Mouse (Mus musculus) limb, embryonic 12.5 days (tissue): ENCODE data around the gene Col1a1. TPM values are rescaled to one million over a fixed set of nuclear protein-coding genes. Genes with fewer than 3 reads are reported as not detected.
"Not testable (repeated sequence)": the region's sequence is repeated elsewhere in the genome, so short reads cannot be mapped to it uniquely, and the experiment has no call there.

ENCODE experiments used
- ATAC-seq: fragments of 200-750 bp; cut with Nextera tagmentation; 2 replicates; pipeline ENCODE4 v1.8.0; 2017; ENCODE audit warnings: low read depth, moderate TSS enrichment; ENCODE audit not compliant: insufficient number of reproducible peaks, insufficient read depth, low FRiP score, low TSS enrichment
- H3K27ac ChIP-seq: fragments of 300-500 bp; sonication (generic); 2 replicates; pipeline ENCODE4 v1.5.1; 2016; ENCODE audit warnings: mild to moderate bottlenecking, moderate library complexity
- H3K27me3 ChIP-seq: fragments of 300-500 bp; sonication (generic); 2 replicates; pipeline ENCODE4 v1.6.1; 2016; ENCODE audit warnings: mild to moderate bottlenecking, moderate library complexity
- H3K36me3 ChIP-seq: fragments of 300-500 bp; sonication (generic); 2 replicates; pipeline ENCODE4 v1.6.1; 2016; ENCODE audit warnings: mild to moderate bottlenecking, moderate library complexity
- H3K4me1 ChIP-seq: fragments of 300-500 bp; sonication (generic); replicated peaks from 2 replicates; pipeline ENCODE4 v1.6.1; 2016
- H3K4me2 ChIP-seq: fragments of 300-500 bp; sonication (generic); 2 replicates; pipeline ENCODE4 v1.6.1; 2016; ENCODE audit warnings: mild to moderate bottlenecking, moderate library complexity
- H3K4me3 ChIP-seq: fragments of 300-500 bp; sonication (generic); replicated peaks from 2 replicates; pipeline ENCODE4 v1.5.1; 2016; ENCODE audit warnings: mild to moderate bottlenecking
- H3K9ac ChIP-seq: fragments of 300-500 bp; sonication (generic); replicated peaks from 2 replicates; pipeline ENCODE4 v1.6.1; 2016; ENCODE audit warnings: mild to moderate bottlenecking, moderate library complexity
- H3K9me3 ChIP-seq: fragments of 300-500 bp; sonication (generic); 2 replicates; pipeline ENCODE4 v1.6.1; 2016; ENCODE audit warnings: mild to moderate bottlenecking, moderate library complexity
- WGBS: fragments of 180-500 bp; shearing (Covaris S2); methylation state at CpG from one replicate; pipeline ENCODE4 v1.1.7; 2016; 5-methylcytosine and 5-hydroxymethylcytosine counted together
- polyA plus RNA-seq: library from polyadenylated mRNA; unstranded; fragments of >200 nt; fragmentation: Nextera tagmentation; extraction: Ambion mirVana; gene quantifications from 2 replicates; pipeline ENCODE4 v1.2.1, GENCODE M21; 2016

Col1a1 gene
- polyA plus RNA-seq, 1 experiment from 2014 or later, result 290 TPM

DNA sequence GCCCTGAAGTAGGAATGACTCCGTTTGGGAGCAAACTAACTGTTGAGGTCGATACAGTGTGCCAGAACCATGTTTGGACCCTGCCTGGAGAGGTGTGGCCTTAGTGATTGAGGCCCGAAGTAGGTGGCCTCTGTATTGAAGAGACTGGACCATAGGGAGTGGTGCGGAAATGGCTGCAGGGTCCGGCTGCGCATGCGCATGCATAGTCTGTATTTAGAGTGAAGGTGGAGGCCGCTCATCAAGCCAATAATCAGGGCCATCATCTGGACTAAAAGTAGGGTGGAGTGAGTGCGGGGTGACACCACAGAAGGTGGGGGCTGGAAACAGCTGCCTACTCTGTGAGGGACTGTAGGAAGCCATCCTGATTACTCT lies 21.7 kb downstream of the Col1a1 start:
- no peaks in the 10 kb centered on the region for H3K9me3 ChIP-seq
- ATAC-seq, result no peak
- no peak overlapping the region for H3K4me3 ChIP-seq
- no peaks in the 10 kb centered on the region for H3K27me3 ChIP-seq
- no peaks in the 10 kb centered on the region for H3K36me3 ChIP-seq
- peak overlapping the region; percentile 50; the same call in 1 of the 2 replicates for H3K27ac ChIP-seq
- H3K4me2 ChIP-seq, result 0 out of 2 replicates have a peak overlapping the region, but pooled peaks have one; percentile 17
- 81% methylated on average over 9 of the region's 9 CpGs for WGBS
- no peak overlapping the region for H3K9ac ChIP-seq
- peaks cover 7% of the 10 kb centered on the region for H3K4me1 ChIP-seq

DNA sequence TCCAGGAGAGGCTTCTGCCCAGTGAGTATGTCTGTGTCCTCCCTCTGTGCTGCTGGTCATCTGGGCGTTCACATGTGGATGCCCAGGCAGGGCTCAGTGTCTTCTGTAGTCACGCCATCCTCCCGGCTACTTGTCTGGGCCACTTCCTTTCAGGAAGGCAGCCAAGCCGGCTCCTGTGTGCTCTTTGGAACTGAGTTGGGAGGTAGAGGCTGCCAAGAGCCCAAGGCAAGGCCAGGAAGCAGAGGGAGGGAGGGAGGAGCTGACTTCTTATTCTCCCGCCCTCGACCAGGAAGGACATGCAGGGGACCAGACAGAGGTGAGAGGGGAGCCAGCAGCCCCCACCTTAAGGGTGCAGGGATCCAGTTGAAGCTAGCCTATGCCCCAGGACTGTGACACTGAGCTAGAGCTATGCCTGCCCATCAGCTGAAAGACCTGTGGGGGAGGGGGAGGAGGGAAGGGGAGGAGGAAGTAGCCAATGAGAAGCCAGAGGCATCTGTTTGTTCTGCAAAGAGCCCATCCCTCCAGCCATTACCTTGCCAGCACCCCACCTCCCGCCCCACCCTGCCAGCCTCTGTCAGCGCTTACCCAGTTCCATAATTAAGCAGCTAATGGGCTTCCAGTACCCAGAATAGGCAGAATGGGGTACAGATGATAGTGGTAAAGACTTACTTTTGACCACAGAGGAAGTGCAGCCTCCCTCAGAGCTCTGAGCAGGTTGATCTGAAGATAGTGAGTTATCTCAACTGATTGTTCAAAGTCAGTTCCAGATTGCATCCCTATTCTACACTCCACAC lies 22.2 kb downstream of the Col1a1 start:
- no peak overlapping the region for H3K4me3 ChIP-seq
- no peak for ATAC-seq
- H3K27ac ChIP-seq, result peak overlapping the region; percentile 50; the same call in 1 of the 2 replicates
- peak overlapping the region; percentile 17; the same call in 1 of the 2 replicates for H3K4me2 ChIP-seq
- peaks cover 7% of the 10 kb centered on the region for H3K4me1 ChIP-seq
- no peaks in the 10 kb centered on the region for H3K36me3 ChIP-seq
- 22% methylated on average over 8 of the region's 8 CpGs for WGBS
- H3K27me3 ChIP-seq, result no peaks in the 10 kb centered on the region
- H3K9ac ChIP-seq, result no peak overlapping the region; the same call in 1 of the 2 replicates
- no peaks in the 10 kb centered on the region for H3K9me3 ChIP-seq

DNA sequence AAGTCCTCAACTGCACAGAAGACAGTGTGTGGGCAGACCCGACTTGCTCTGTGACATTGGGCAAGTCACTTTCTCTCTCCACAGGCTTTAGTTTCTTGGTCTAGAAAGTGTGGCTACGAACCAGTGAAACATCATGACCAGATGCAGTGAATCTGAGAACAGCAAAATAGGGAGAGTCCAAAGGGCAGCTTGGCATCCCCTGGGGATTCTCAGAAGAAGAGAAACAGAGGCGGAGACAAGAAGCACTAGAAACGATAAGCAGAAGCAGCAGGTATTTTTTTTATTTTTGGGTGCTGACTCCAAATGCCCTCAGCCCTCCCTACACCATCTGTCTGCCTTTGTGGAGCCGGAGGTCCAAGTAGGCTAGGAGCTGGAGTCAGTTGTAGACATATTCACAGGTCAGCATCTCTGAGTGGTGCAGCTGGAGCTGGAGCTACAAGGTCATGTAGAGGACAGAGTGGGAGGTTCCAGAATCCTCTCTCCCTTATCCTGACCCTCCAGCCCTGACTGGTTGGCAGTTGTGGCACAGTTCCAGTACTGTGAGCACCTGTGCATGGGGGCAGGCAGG lies 26.6 kb downstream of the Col1a1 start:
- H3K27me3 ChIP-seq, result no peaks in the 10 kb centered on the region
- H3K4me1 ChIP-seq, result peaks cover 7% of the 10 kb centered on the region
- H3K9me3 ChIP-seq, result no peaks in the 10 kb centered on the region
- H3K9ac ChIP-seq, result no peak overlapping the region
- ATAC-seq, result no peak
- H3K4me3 ChIP-seq, result no peak overlapping the region
- H3K27ac ChIP-seq, result no peak overlapping the region
- H3K36me3 ChIP-seq, result no peaks in the 10 kb centered on the region
- 83% methylated on average over 5 of the region's 5 CpGs for WGBS
- no peak overlapping the region for H3K4me2 ChIP-seq

DNA sequence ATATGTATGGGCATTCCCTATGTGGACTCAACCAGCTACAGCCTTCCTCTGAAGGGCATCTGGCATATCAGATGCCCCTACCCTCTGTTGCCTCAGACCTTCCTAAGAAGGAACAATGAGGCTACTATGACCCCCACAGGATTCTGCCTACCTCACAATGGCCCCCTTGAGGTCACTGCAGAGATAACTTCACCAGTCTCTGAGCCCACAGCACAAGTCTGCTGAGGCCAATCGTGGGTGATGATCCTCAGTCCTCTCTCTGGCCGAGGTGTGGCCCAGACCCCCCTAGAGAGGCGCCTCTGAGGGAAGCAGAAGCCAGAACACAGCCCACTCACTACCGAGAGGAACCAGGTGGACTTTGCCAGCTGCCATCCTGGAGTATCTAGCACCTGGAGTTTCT lies 31.4 kb downstream of the Col1a1 start, which contains the start of gene Hils1:
Hils1 (plus strand) TSS at position 175 of the 400 bp plus-strand sequence.
- 48% methylated on average over 4 of the region's 4 CpGs for WGBS
- Histone ChIP-seq H3K9me3 (no peaks in the 10 kb centered on the region), H3K9ac (no peak within 1 kb of the TSS), H3K4me1 (no peaks in the 10 kb centered on the region), H3K4me3 (no peak within 1 kb of the TSS), H3K27me3 (peaks cover 15% of the 10 kb centered on the region), H3K36me3 (no peaks in the 10 kb centered on the region), H3K27ac (no peak within 1 kb of the TSS), H3K4me2 (no peak within 1 kb of the TSS)
- no peak for ATAC-seq

DNA sequence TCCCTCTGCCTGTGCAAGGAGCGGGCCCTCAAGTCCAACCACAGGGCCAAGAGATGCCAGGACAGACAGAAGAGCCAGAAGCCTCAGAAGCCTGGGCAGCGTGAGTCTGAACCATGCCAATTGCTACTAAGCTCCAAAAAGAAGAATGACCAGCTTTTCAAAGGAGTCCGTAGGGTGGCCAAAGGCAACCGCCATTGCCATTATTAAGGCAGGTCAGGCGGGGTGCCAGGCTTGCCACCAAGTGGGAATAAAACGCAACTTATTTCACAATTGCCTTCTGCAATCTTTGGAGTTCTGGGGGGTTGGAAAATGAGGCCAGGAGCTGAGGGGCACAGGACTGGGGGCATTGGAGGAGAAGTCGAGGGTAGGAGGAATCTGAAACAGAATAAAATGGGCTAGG lies 32.2 kb downstream of the Col1a1 start:
- no peak overlapping the region for H3K4me3 ChIP-seq
- H3K36me3 ChIP-seq, result no peaks in the 10 kb centered on the region
- no peak overlapping the region for H3K27ac ChIP-seq
- H3K4me1 ChIP-seq, result no peaks in the 10 kb centered on the region
- H3K9me3 ChIP-seq, result no peaks in the 10 kb centered on the region
- ATAC-seq, result no peak
- WGBS, result 79% methylated on average over 7 of the region's 7 CpGs
- H3K27me3 ChIP-seq, result peaks cover 15% of the 10 kb centered on the region
- no peak overlapping the region for H3K4me2 ChIP-seq
- no peak overlapping the region for H3K9ac ChIP-seq

DNA sequence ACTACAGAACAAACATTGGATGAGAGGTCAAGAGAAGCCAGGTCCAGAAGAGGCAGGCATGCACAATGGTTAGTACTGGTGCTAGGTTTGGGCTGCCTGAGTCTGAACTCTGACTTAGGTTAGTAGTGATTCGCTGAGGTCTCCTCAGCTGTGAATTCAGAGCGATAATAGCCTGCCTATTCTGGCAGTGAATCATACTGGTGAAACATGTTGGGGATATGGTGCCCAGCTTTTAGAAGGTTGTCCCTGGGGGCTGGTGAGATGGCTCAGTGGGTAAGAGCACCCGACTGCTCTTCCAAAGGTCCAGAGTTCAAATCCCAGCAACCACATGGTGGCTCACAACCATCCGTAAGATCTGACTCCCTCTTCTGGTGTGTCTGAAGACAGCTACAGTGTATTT lies 33.7 kb downstream of the Col1a1 start:
- H3K9me3 ChIP-seq, H3K4me3 ChIP-seq, ATAC-seq, H3K36me3 ChIP-seq, H3K9ac ChIP-seq, H3K27ac ChIP-seq, H3K4me2 ChIP-seq, H3K4me1 ChIP-seq: not testable (repeated sequence)
- 95% methylated on average over 4 of the region's 4 CpGs for WGBS
- peaks cover 15% of the 10 kb centered on the region for H3K27me3 ChIP-seq

DNA sequence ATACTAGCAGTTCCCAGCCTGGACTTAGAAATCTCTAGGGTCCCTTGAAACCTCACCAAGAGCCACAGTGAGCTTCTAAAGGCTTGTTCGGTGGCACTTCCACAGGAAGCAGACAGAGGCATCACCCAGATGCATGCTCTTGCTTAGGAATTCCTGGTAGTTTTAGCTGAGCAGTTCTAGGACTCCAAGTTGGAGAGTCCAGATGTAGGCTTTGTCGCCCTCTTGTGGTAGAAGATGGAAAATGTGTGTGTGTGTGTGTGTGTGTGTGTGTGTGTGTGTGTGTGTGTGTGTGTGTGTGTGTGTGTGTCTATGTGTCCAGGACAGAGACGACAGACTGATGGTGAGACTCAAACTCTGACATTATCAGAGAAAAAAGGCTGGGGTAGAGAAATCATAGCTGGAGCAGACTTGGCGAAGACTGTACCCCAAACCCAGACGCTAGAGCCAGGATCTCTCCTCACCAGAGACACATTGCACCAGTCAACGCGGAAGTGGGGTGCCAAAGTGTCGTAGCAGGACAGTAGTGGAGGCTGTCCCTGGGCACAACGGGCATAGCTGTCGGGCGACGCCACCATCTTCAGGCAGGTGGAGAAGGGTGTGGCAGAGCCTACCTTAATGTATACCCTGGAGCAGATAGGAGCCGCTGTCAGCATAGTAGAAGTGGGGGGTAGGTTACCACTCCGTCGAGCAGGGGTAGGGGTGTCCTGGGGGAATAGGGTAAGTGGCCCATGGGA lies 34.4 kb downstream of the Col1a1 start:
- no peaks in the 10 kb centered on the region for H3K9me3 ChIP-seq
- H3K4me3 ChIP-seq, result no peak overlapping the region
- no peaks in the 10 kb centered on the region for H3K36me3 ChIP-seq
- peaks cover 15% of the 10 kb centered on the region for H3K27me3 ChIP-seq
- H3K4me1 ChIP-seq, result no peaks in the 10 kb centered on the region
- WGBS, result 62% methylated on average over 15 of the region's 15 CpGs
- no peak overlapping the region for H3K4me2 ChIP-seq
- no peak overlapping the region for H3K27ac ChIP-seq
- H3K9ac ChIP-seq, result no peak overlapping the region
- ATAC-seq, result no peak

DNA sequence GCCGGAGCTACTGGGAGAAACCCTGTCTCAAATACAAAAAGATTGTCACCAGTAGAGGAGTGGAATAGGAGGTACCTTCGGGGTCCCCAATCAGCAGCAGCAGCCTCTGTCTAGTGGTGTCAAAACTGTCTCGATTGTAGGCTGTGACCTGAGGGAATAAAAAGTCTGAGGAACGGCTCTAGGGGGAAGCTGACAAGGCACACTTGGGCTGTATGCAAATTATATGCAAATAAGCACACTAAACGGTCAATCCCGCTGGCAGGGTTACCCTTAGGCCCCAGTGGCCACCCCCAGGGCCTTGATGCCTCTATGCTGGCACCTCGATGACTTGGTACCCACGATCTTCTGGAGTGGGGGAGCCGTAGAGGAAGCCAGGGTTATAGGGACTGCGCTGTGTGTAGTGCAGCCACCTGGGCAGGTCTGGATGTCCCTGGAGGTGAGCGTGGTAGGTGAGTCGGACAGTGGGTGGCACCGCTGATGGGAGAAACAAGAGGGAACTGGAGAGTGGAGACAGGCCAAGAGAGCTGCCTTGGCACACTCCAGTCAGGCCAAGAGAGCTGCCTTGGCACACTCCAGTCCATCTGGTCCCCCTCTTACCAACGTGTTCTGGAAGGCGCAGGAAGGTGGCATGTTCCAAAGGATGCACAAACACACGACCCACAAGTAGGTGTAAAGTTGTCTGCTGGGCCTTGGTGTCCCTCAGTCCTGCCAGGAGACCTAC lies 36.0 kb downstream of the Col1a1 start:
- 64% methylated on average over 16 of the region's 16 CpGs for WGBS
- no peak for ATAC-seq
- no peaks in the 10 kb centered on the region for H3K9me3 ChIP-seq
- no peak overlapping the region for H3K9ac ChIP-seq
- peaks cover 15% of the 10 kb centered on the region for H3K27me3 ChIP-seq
- H3K4me3 ChIP-seq, result no peak overlapping the region
- no peak overlapping the region for H3K27ac ChIP-seq
- no peak overlapping the region for H3K4me2 ChIP-seq
- no peaks in the 10 kb centered on the region for H3K4me1 ChIP-seq
- no peaks in the 10 kb centered on the region for H3K36me3 ChIP-seq

DNA sequence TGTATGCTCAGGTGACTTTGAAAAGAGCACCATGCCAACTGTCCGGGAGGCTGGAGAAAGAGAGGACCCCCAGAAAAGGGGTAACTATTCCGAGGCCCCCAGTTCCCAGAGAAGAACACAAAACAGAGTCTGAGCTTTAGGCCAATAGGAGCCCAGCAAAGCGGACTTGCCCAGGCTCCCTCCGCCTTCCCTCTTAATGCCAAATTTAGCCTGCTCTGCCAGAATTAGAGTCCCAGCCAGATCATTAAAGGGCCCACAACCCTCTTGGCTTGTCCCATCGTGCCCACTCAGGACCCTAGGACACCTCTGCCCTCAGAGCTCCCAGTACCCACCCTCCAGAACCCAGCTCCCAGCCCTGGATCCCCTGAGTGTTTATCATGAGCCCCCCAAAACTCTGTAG lies 36.9 kb downstream of the Col1a1 start:
- no peak for ATAC-seq
- Histone ChIP-seq H3K9me3 (no peaks in the 10 kb centered on the region), H3K36me3 (no peaks in the 10 kb centered on the region), H3K4me3 (no peak overlapping the region), H3K4me1 (no peaks in the 10 kb centered on the region), H3K27ac (no peak overlapping the region), H3K27me3 (peaks cover 15% of the 10 kb centered on the region), H3K9ac (no peak overlapping the region), H3K4me2 (no peak overlapping the region)
- 61% methylated on average over 5 of the region's 5 CpGs for WGBS

DNA sequence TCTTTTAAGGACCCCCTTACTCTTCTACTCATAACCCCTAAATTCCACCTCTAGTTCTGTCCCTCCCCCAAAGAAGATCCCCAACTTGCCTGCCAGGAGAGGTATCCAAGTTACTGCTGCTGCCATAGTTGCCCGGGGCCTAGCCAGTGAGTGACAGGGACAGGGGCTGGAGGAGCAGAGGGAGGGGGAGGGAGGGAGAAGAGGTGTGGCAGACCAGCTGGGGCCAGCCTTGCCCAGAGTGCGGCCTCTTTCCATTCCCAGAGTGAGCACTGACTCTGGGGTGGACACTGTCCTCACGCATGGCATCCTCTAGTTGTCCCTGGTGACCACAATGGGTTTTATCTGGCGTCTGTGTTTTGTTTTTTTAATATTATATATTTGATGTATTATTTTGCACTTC lies 37.3 kb downstream of the Col1a1 start:
- 53% methylated on average over 4 of the region's 4 CpGs for WGBS
- H3K9ac ChIP-seq, result no peak overlapping the region
- no peaks in the 10 kb centered on the region for H3K9me3 ChIP-seq
- peaks cover 15% of the 10 kb centered on the region for H3K27me3 ChIP-seq
- 0 out of 2 replicates have a peak, but pooled peaks cover 4% of the 10 kb centered on the region for H3K4me1 ChIP-seq
- H3K27ac ChIP-seq, result no peak overlapping the region
- H3K4me2 ChIP-seq, result no peak overlapping the region
- no peaks in the 10 kb centered on the region for H3K36me3 ChIP-seq
- H3K4me3 ChIP-seq, result no peak overlapping the region
- ATAC-seq, result 0 out of 2 replicates have a peak, but pooled peaks have one; percentile 40

DNA sequence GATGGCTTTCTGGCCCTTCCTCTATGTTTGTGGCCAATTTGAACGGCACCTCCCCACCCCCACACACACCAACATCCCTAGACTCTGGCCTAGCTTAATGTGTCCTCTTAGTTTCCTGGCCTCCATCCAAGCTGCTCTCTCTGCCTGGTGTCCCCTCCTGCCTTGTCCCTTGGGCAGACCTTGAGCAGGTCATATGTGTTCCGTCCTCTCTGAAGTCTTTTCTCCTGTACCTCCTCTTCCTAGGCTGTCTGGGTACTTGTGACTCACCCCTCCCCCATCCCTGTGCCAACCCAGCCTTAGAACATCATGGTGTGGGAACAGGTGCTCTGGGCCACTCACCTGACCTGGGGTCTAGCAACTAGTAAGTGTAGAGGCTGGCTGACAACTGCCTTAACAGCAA lies 38.9 kb downstream of the Col1a1 start:
- Histone ChIP-seq H3K9ac (no peak overlapping the region), H3K4me2 (no peak overlapping the region), H3K36me3 (no peaks in the 10 kb centered on the region), H3K27ac (no peak overlapping the region), H3K27me3 (peaks cover 15% of the 10 kb centered on the region), H3K4me3 (no peak overlapping the region), H3K4me1 (peaks cover 14% of the 10 kb centered on the region; the same call in 1 of the 2 replicates), H3K9me3 (no peaks in the 10 kb centered on the region)
- 78% methylated on average over 2 of the region's 2 CpGs for WGBS
- no peak for ATAC-seq
